Mouse (Mus musculus): ENCODE data around the gene Fcrlb. TPM values are rescaled to one million over a fixed set of nuclear protein-coding genes. Genes with fewer than 3 reads are reported as not detected.

Fcrlb gene
- polyA plus RNA-seq, 1 experiment, result 0.61 TPM

- Histone ChIP-seq H3K4me1 (ENCODE audit: control insufficient read depth, insufficient read depth, insufficient read length, low read length) (no peaks in the 10 kb centered on the region), H3K27me3 (ENCODE audit: control insufficient read depth, insufficient read depth, low read length) (no peaks in the 10 kb centered on the region), H3K36me3 (ENCODE audit: control insufficient read depth, insufficient read depth, low read length) (no peaks in the 10 kb centered on the region), H3K27ac (ENCODE audit: insufficient read depth, low read depth, low read length) (no peak overlapping the region), H3K4me3 (ENCODE audit: low read depth, low read length) (no peak overlapping the region)
- TF ChIP-seq CTCF (IDR thresholded peaks at IDR 0.05; ENCODE audit: extremely low read depth, insufficient read length, insufficient replicate concordance, low read depth, low read length) (no peak), POLR2A (IDR thresholded peaks at IDR 0.05; ENCODE audit: low read depth, low read length) (no peak)
- WGBS, result 82% methylated on average over 12 of the region's 12 CpGs
These were observed 26.5 kb upstream of the Fcrlb start for GRCm38 (mm10) chr1:170939255-170939654.

DNA sequence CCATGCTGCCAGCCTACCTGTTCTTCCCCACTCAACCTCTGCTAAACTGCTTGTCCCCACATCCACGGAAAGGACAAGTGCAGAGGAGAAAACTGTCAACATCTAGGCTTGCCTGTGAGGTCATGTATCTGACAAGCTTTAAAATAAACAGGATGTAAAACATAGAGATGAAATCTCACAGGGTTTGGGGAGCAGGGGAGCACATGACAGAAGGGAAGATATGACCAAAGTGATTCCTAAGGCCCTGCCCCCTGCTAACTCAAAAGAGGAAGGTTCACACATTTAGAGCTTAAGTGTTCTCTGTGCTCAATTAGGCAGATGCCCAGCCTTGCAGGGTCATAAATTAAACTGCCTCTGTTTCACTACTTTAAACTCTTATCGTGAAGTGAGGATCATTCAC, 21.6 kb upstream of the Fcrlb start:
- 12% methylated on average over 2 of the region's 2 CpGs for WGBS
- no peaks in the 10 kb centered on the region for H3K27me3 ChIP-seq (ENCODE audit: control insufficient read depth, insufficient read depth, low read length)
- H3K27ac ChIP-seq (ENCODE audit: insufficient read depth, low read depth, low read length), result no peak overlapping the region

GRCm38 (mm10) chr1:170933940-170934339, 21.2 kb upstream of the Fcrlb start:
- Histone ChIP-seq H3K4me3 (ENCODE audit: low read depth, low read length) (no peak overlapping the region), H3K4me1 (ENCODE audit: control insufficient read depth, insufficient read depth, insufficient read length, low read length) (no peaks in the 10 kb centered on the region), H3K27ac (ENCODE audit: insufficient read depth, low read depth, low read length) (no peak overlapping the region), H3K27me3 (ENCODE audit: control insufficient read depth, insufficient read depth, low read length) (no peaks in the 10 kb centered on the region), H3K36me3 (ENCODE audit: control insufficient read depth, insufficient read depth, low read length) (no peaks in the 10 kb centered on the region)
- 73% methylated on average over 1 of the region's 1 CpGs for WGBS
- TF ChIP-seq POLR2A (IDR thresholded peaks at IDR 0.05; ENCODE audit: low read depth, low read length), result no peak
- no peak for TF ChIP-seq CTCF (IDR thresholded peaks at IDR 0.05; ENCODE audit: extremely low read depth, insufficient read length, insufficient replicate concordance, low read depth, low read length)

More for the DNA sequence above, 21.6 kb upstream of the Fcrlb start:
- H3K36me3 ChIP-seq (ENCODE audit: control insufficient read depth, insufficient read depth, low read length), result no peaks in the 10 kb centered on the region
- TF ChIP-seq POLR2A (IDR thresholded peaks at IDR 0.05; ENCODE audit: low read depth, low read length) (no peak), CTCF (IDR thresholded peaks at IDR 0.05; ENCODE audit: extremely low read depth, insufficient read length, insufficient replicate concordance, low read depth, low read length) (no peak)
- no peaks in the 10 kb centered on the region for H3K4me1 ChIP-seq (ENCODE audit: control insufficient read depth, insufficient read depth, insufficient read length, low read length)
- no peak overlapping the region for H3K4me3 ChIP-seq (ENCODE audit: low read depth, low read length)

GRCm38 (mm10) chr1:170933386-170933920, 20.7 kb upstream of the Fcrlb start:
- WGBS, result 76% methylated on average over 6 of the region's 6 CpGs
- Histone ChIP-seq H3K4me3 (ENCODE audit: low read depth, low read length) (no peak overlapping the region), H3K4me1 (ENCODE audit: control insufficient read depth, insufficient read depth, insufficient read length, low read length) (no peaks in the 10 kb centered on the region), H3K27ac (ENCODE audit: insufficient read depth, low read depth, low read length) (no peak overlapping the region), H3K27me3 (ENCODE audit: control insufficient read depth, insufficient read depth, low read length) (no peaks in the 10 kb centered on the region), H3K36me3 (ENCODE audit: control insufficient read depth, insufficient read depth, low read length) (no peaks in the 10 kb centered on the region)
- TF ChIP-seq POLR2A (IDR thresholded peaks at IDR 0.05; ENCODE audit: low read depth, low read length) (no peak), CTCF (IDR thresholded peaks at IDR 0.05; ENCODE audit: extremely low read depth, insufficient read length, insufficient replicate concordance, low read depth, low read length) (no peak)

DNA sequence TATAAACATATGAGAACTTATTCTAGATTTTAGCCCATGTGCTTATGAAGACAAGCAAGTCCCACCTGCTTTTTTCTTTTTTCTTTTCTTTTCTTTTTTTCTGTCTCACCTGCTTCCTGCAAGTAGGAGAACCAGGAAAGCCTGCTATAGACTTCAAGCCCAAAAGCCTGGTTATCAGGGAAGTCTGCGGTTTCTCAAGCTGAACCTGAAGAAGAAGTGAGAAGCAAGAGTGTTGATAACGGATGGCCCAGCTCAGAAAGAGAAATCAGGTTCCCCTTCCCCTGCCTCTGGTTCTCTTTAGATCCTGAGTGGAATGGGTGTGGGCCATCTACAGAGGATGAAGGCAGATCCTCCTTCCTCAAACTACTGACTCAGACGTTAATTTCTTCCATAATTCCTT, 19.3 kb upstream of the Fcrlb start:
- 75% methylated on average over 3 of the region's 3 CpGs for WGBS
- no peaks in the 10 kb centered on the region for H3K36me3 ChIP-seq (ENCODE audit: control insufficient read depth, insufficient read depth, low read length)
- no peak overlapping the region for H3K27ac ChIP-seq (ENCODE audit: insufficient read depth, low read depth, low read length)
- no peaks in the 10 kb centered on the region for H3K27me3 ChIP-seq (ENCODE audit: control insufficient read depth, insufficient read depth, low read length)
- no peak overlapping the region for H3K4me3 ChIP-seq (ENCODE audit: low read depth, low read length)
- no peaks in the 10 kb centered on the region for H3K4me1 ChIP-seq (ENCODE audit: control insufficient read depth, insufficient read depth, insufficient read length, low read length)
- TF ChIP-seq POLR2A (IDR thresholded peaks at IDR 0.05; ENCODE audit: low read depth, low read length) (no peak), CTCF (IDR thresholded peaks at IDR 0.05; ENCODE audit: extremely low read depth, insufficient read length, insufficient replicate concordance, low read depth, low read length) (no peak)

- no peak for TF ChIP-seq CTCF (IDR thresholded peaks at IDR 0.05; ENCODE audit: extremely low read depth, insufficient read length, insufficient replicate concordance, low read depth, low read length)
- TF ChIP-seq POLR2A (IDR thresholded peaks at IDR 0.05; ENCODE audit: low read depth, low read length), result no peak
- peaks cover 2% of the 10 kb centered on the region; the same call in 1 of the 2 replicates for H3K4me1 ChIP-seq (ENCODE audit: control insufficient read depth, insufficient read depth, insufficient read length, low read length)
- H3K27me3 ChIP-seq (ENCODE audit: control insufficient read depth, insufficient read depth, low read length), result no peaks in the 10 kb centered on the region
- H3K36me3 ChIP-seq (ENCODE audit: control insufficient read depth, insufficient read depth, low read length), result no peaks in the 10 kb centered on the region
- 75% methylated on average over 4 of the region's 4 CpGs for WGBS
- no peak overlapping the region for H3K4me3 ChIP-seq (ENCODE audit: low read depth, low read length)
- H3K27ac ChIP-seq (ENCODE audit: insufficient read depth, low read depth, low read length), result peak overlapping the region; percentile 57; the same call in 1 of the 2 replicates
These were observed 16.5 kb upstream of the Fcrlb start for GRCm38 (mm10) chr1:170929245-170929644.

DNA sequence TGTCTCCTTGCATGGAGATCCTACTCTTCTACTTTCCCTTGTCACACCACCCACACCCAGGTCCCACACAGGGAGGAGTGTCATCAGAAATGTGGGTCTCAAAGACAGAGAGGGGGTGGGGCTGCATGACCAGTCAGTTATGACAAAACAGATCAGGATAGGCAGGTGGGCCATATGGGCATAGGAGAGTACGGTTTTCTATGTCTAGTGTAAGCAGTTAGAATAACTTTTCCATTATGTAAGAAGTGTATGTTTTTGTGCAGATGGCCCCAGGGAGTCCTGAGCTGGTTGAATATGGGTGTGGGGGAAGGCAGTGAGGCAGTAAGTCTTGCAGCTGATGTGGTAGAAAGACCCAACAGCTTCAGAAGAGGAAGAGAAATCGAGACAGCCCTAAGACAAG, 15.7 kb upstream of the Fcrlb start:
- H3K4me1 ChIP-seq (ENCODE audit: control insufficient read depth, insufficient read depth, insufficient read length, low read length), result peaks cover 2% of the 10 kb centered on the region; the same call in 1 of the 2 replicates
- no peak overlapping the region for H3K4me3 ChIP-seq (ENCODE audit: low read depth, low read length)
- peak overlapping the region; percentile 9; the same call in 1 of the 2 replicates for H3K27ac ChIP-seq (ENCODE audit: insufficient read depth, low read depth, low read length)
- no peaks in the 10 kb centered on the region for H3K27me3 ChIP-seq (ENCODE audit: control insufficient read depth, insufficient read depth, low read length)
- TF ChIP-seq POLR2A (IDR thresholded peaks at IDR 0.05; ENCODE audit: low read depth, low read length) (no peak), CTCF (IDR thresholded peaks at IDR 0.05; ENCODE audit: extremely low read depth, insufficient read length, insufficient replicate concordance, low read depth, low read length) (no peak)
- no peaks in the 10 kb centered on the region for H3K36me3 ChIP-seq (ENCODE audit: control insufficient read depth, insufficient read depth, low read length)
- 63% methylated on average over 2 of the region's 2 CpGs for WGBS

Measured in small intestine, adult 2 months (tissue).